Mouse (Mus musculus) E14TG2a.4 (cell line): ENCODE results near the gene Fam189b.

ENCODE experiments used
- CTCF ChIP-seq: conservative IDR thresholded peaks from 2 replicates; pipeline ENCODE4 v1.5.1; 2014; ENCODE audit warnings: low read length
- NANOG ChIP-seq: IDR thresholded peaks from 2 replicates; pipeline ENCODE4 v1.6.1; 2014; ENCODE audit warnings: borderline replicate concordance, low read length, mixed read lengths
- POU5F1 ChIP-seq: IDR thresholded peaks from 2 replicates; pipeline ENCODE4 v1.6.1; 2014; ENCODE audit warnings: low read length, borderline replicate concordance

DNA sequence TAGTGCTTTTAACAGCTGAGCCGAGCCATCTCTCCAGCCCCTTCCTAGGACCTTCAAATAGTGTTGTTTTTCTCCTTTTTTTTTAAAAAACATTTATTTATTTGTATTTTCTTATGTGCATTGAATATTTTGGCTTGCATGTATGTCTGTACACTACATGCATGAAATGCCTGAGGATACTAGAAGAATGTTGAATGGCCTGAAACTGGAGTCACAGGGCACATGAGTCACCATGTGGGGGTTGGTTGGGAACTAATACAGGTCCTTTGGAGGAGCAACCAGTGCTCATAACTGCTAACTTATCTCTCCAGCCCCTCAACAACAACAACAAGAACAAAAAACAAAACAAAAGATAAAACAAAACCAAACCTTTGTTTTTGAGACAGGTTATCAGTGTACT lies 19.8 kb upstream of the Fam189b start:
- no peak for TF ChIP-seq CTCF
- no peak for TF ChIP-seq NANOG
- TF ChIP-seq POU5F1 = no peak
